Mouse (Mus musculus) intestine, embryonic 14.5 days (tissue): ENCODE data around the gene Sertad2. TPM values are rescaled to one million over a fixed set of nuclear protein-coding genes. Genes with fewer than 3 reads are reported as not detected.

Source experiments
- ATAC-seq: fragments of 200-750 bp; cut with Nextera tagmentation; replicated peaks from 2 replicates; pipeline ENCODE4 v1.8.0; 2017; ENCODE audit warnings: low read depth, moderate number of reproducible peaks, moderate TSS enrichment, moderate library complexity; ENCODE audit not compliant: low FRiP score, low TSS enrichment
- DNase-seq: peaks from one replicate; pipeline ENCODE4 v3.0.0-alpha.2; 2018; ENCODE audit warnings: low spot score
- H3K27ac ChIP-seq: fragments of 300-500 bp; sonication (generic); 2 replicates; pipeline ENCODE4 v1.5.1; 2014; ENCODE audit warnings: low read depth, mild to moderate bottlenecking, control low read depth
- H3K27me3 ChIP-seq: fragments of 300-500 bp; sonication (generic); replicated peaks from 2 replicates; pipeline ENCODE4 v1.6.1; 2014; ENCODE audit warnings: low read length, control low read depth; ENCODE audit not compliant: control insufficient read depth, insufficient read depth
- H3K36me3 ChIP-seq: fragments of 300-500 bp; sonication (generic); 2 replicates; pipeline ENCODE4 v1.6.1; 2014; ENCODE audit warnings: low read length, control low read depth; ENCODE audit not compliant: control insufficient read depth, insufficient read depth
- H3K4me1 ChIP-seq: fragments of 300-500 bp; sonication (generic); replicated peaks from 2 replicates; pipeline ENCODE4 v1.6.1; 2014; ENCODE audit warnings: low read length, control low read depth, mixed read lengths; ENCODE audit not compliant: control insufficient read depth, insufficient read depth
- H3K4me2 ChIP-seq: fragments of 300-500 bp; sonication (generic); 2 replicates; pipeline ENCODE4 v1.6.1; 2014; ENCODE audit warnings: low read length
- H3K4me3 ChIP-seq: fragments of 300-500 bp; sonication (generic); 2 replicates; pipeline ENCODE4 v1.5.1; 2014; ENCODE audit warnings: low read depth, low read length, control low read depth, mixed read lengths
- H3K9ac ChIP-seq: fragments of 300-500 bp; sonication (generic); 2 replicates; pipeline ENCODE4 v1.6.1; 2014; ENCODE audit warnings: mild to moderate bottlenecking, low read length
- H3K9me3 ChIP-seq: fragments of 300-500 bp; sonication (generic); 2 replicates; pipeline ENCODE4 v1.6.1; 2016; ENCODE audit warnings: low read length, control low read depth; ENCODE audit not compliant: control insufficient read depth
- WGBS: fragments of 180-500 bp; shearing (Covaris S2); extraction: QIAGEN DNeasy Blood & Tissue Kit; methylation state at CpG from one replicate; pipeline ENCODE4 v1.1.7; 2014; 5-methylcytosine and 5-hydroxymethylcytosine counted together
- polyA plus RNA-seq: library from polyadenylated mRNA; unstranded; fragments of >200 nt; fragmentation: Nextera tagmentation; extraction: Ambion mirVana; gene quantifications from 2 replicates; pipeline ENCODE4 v1.2.1, GENCODE M21; 2014

The Sertad2 gene
- polyA plus RNA-seq, 1 experiment from 2014 or later = 26.2 TPM

GRCm38 (mm10) chr11:20650006-20650639, 107.1 kb downstream of the Sertad2 start:
- no peak for DNase-seq
- H3K9me3 ChIP-seq = no peaks in the 10 kb centered on the region

GRCm38 (mm10) chr11:20651166-20651565, 108.1 kb downstream of the Sertad2 start:
- Histone ChIP-seq H3K27me3 (no peaks in the 10 kb centered on the region), H3K27ac (no peak overlapping the region), H3K4me1 (peaks cover 31% of the 10 kb centered on the region), H3K9me3 (no peaks in the 10 kb centered on the region), H3K9ac (no peak overlapping the region), H3K36me3 (peaks cover 20% of the 10 kb centered on the region), H3K4me2 (no peak overlapping the region), H3K4me3 (no peak overlapping the region)
- ATAC-seq (no peak), DNase-seq (no peak)
- WGBS = 58% methylated on average over 1 of the region's 1 CpGs

More at GRCm38 (mm10) chr11:20650006-20650639, 107.1 kb downstream of the Sertad2 start:
- Histone ChIP-seq H3K4me2 (no peak overlapping the region), H3K4me3 (no peak overlapping the region), H3K27me3 (no peaks in the 10 kb centered on the region), H3K9ac (no peak overlapping the region), H3K4me1 (peaks cover 21% of the 10 kb centered on the region), H3K27ac (no peak overlapping the region), H3K36me3 (peaks cover 20% of the 10 kb centered on the region)
- WGBS = 90% methylated on average over 17 of the region's 17 CpGs
- no peak for ATAC-seq

GRCm38 (mm10) chr11:20655795-20656710, 113.0 kb downstream of the Sertad2 start:
- H3K4me1 ChIP-seq = peaks cover 24% of the 10 kb centered on the region
- WGBS = 16% methylated on average over 18 of the region's 18 CpGs

GRCm38 (mm10) chr11:20656711-20657057, 113.6 kb downstream of the Sertad2 start:
- peak overlapping the region; percentile 83 for H3K27ac ChIP-seq
- DNase-seq (no peak), ATAC-seq (0 out of 2 replicates have a peak, but pooled peaks have one; percentile 36)

More at GRCm38 (mm10) chr11:20655795-20656710, 113.0 kb downstream of the Sertad2 start:
- Histone ChIP-seq H3K9me3 (no peaks in the 10 kb centered on the region), H3K4me2 (peak overlapping the region; percentile 45), H3K27me3 (no peaks in the 10 kb centered on the region), H3K27ac (peak overlapping the region; percentile 83), H3K4me3 (peak overlapping the region; percentile 15), H3K36me3 (0 out of 2 replicates have a peak, but pooled peaks cover 4% of the 10 kb centered on the region), H3K9ac (peak overlapping the region; percentile 30)
- DNase-seq (peak; percentile 79), ATAC-seq (peak; percentile 74)

GRCm38 (mm10) chr11:20659094-20659493, 116.0 kb downstream of the Sertad2 start:
- ATAC-seq = no peak
- Histone ChIP-seq H3K4me3 (no peak overlapping the region), H3K27ac (no peak overlapping the region), H3K4me2 (no peak overlapping the region), H3K4me1 (peaks cover 24% of the 10 kb centered on the region), H3K9me3 (no peaks in the 10 kb centered on the region), H3K9ac (no peak overlapping the region), H3K27me3 (no peaks in the 10 kb centered on the region), H3K36me3 (0 out of 2 replicates have a peak, but pooled peaks cover 1% of the 10 kb centered on the region)
- no peak for DNase-seq
- 69% methylated on average over 3 of the region's 3 CpGs for WGBS

More at GRCm38 (mm10) chr11:20656711-20657057, 113.6 kb downstream of the Sertad2 start:
- Histone ChIP-seq H3K27me3 (no peaks in the 10 kb centered on the region), H3K36me3 (0 out of 2 replicates have a peak, but pooled peaks cover 4% of the 10 kb centered on the region), H3K4me3 (peak overlapping the region; percentile 15), H3K9ac (peak overlapping the region; percentile 30), H3K9me3 (no peaks in the 10 kb centered on the region), H3K4me2 (peak overlapping the region; percentile 45), H3K4me1 (peaks cover 24% of the 10 kb centered on the region)
- 27% methylated on average over 10 of the region's 10 CpGs for WGBS

- no peak for DNase-seq
These were observed 117.4 kb downstream of the Sertad2 start for GRCm38 (mm10) chr11:20660111-20661097.

GRCm38 (mm10) chr11:20661652-20662051, 118.6 kb downstream of the Sertad2 start:
- Histone ChIP-seq H3K4me3 (no peak overlapping the region), H3K4me1 (peaks cover 8% of the 10 kb centered on the region), H3K36me3 (no peaks in the 10 kb centered on the region), H3K27ac (no peak overlapping the region), H3K27me3 (no peaks in the 10 kb centered on the region), H3K9me3 (no peaks in the 10 kb centered on the region), H3K4me2 (no peak overlapping the region), H3K9ac (no peak overlapping the region)
- no peak for DNase-seq
- ATAC-seq = no peak
- 32% methylated on average over 4 of the region's 4 CpGs for WGBS

More at GRCm38 (mm10) chr11:20660111-20661097, 117.4 kb downstream of the Sertad2 start:
- H3K9me3 ChIP-seq = no peaks in the 10 kb centered on the region
- no peak for ATAC-seq
- H3K4me1 ChIP-seq = peaks cover 20% of the 10 kb centered on the region
- no peak overlapping the region for H3K9ac ChIP-seq
- H3K27ac ChIP-seq = no peak overlapping the region
- H3K4me2 ChIP-seq = no peak overlapping the region
- H3K27me3 ChIP-seq = no peaks in the 10 kb centered on the region
- H3K36me3 ChIP-seq = no peaks in the 10 kb centered on the region
- no peak overlapping the region for H3K4me3 ChIP-seq
- 70% methylated on average over 14 of the region's 14 CpGs for WGBS

- ATAC-seq = peak; percentile 48; the same call in 1 of the 2 replicates
- DNase-seq = no peak
These were observed 119.8 kb downstream of the Sertad2 start for GRCm38 (mm10) chr11:20662811-20663210.

More at GRCm38 (mm10) chr11:20662811-20663210, 119.8 kb downstream of the Sertad2 start:
- Histone ChIP-seq H3K4me3 (no peak overlapping the region), H3K36me3 (no peaks in the 10 kb centered on the region), H3K4me1 (no peaks in the 10 kb centered on the region; the same call in 1 of the 2 replicates), H3K27ac (no peak overlapping the region), H3K9me3 (no peaks in the 10 kb centered on the region), H3K4me2 (no peak overlapping the region), H3K27me3 (no peaks in the 10 kb centered on the region), H3K9ac (no peak overlapping the region)
- 59% methylated on average over 7 of the region's 7 CpGs for WGBS
